Mouse (Mus musculus) neural tube, embryonic 10.5 days (tissue): Measurements from ENCODE around the gene Scgb1b11.
"Not testable (repeated sequence)": the region's sequence is repeated elsewhere in the genome, so short reads cannot be mapped to it uniquely, and the experiment has no call there.

Experiments used
- DNase-seq: peaks from one replicate; pipeline ENCODE4 v3.0.0-alpha.2; 2017; ENCODE audit warnings: low spot score; ENCODE audit errors: extremely low spot score

Gene Scgb1b11

DNA sequence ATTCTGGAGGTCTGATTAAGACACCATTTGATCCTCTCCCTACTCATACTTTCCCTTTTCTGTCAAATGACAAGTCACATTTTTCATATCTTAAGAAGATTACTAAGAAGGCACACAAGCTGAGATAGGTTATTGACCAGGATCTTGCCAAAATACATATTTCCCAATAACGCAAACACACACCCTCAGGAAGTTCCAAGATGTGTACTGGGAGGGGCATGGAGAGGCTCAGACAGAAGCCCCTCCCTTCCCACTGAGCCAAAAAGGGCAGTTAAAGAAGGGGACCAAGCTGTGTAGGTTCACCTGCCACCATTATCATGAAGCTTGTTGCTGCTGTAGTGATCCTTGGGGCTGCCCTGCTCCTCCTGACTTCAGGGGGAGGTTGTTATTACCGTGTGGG is at the start of gene Scgb1b11:
TSS of gene Scgb1b11 (plus strand) at position 301 of the 400 bp plus-strand sequence.
- not testable (repeated sequence) for DNase-seq

DNA sequence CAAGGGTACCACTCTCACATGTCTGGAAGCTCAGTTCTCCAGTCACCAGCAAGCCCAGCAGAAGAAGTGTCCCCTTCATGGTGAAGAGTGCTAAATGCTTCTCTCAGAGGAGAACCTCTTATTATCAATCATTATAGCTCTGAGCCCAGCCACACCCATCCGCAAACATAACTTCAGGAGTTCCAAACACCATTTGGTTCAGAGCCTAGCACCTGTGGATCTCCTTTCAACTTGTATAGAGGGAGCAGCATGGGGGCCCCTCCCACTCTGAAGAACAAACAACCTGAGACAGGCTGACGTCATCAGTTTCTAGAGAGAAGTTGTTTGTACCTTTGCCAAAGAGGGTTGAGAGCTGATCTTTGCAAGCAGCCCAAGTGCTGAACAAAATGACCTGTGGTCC is 11.6 kb upstream of the Scgb1b11 start, which contains the start of gene Scgb2b11:
TSS of gene Scgb2b11 (minus strand) at position 101 of the 400 bp plus-strand sequence.
- DNase-seq: not testable (repeated sequence)
